In the genomic region with DNA sequence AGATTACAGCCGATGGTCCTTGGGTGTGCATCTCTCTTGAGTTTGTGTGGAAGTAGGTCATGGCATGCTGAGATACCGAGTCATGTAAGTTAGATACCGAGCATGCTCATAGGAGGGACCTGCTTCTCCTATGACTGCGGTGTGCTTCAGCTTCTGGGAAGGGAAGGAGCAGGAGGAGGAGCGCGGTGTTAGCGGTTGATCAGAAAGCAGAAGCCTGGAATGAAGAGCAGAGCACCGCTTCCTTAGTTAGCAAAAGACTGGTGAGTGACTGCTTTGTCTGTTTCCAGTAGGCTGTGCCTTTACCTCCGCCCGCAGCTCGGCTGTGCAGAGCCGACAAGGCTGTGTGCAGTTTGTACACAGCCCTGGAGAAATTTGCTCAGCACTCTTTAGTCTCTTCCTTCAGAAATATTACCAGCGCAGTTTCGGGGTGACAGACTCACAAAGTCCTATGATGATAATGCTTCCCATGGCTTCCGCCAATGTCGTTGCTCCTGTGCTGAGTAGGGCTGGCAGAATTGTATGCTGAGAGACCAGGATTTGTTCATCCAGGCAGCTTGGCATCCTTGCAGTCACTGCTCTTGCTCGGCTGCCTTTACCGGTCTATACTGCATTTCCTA, we compare ENCODE assay signal across 8 mouse cellular contexts.
DNase-seq lines count a peak whose midpoint lies in the region; ATAC-seq and TF ChIP-seq lines count a peak whose summit lies in the region.

No protein-coding gene starts in this region.

- H3K9ac ChIP-seq in kidney, postnatal 0 days (ENCODE audit: low read depth, low read length): peak overlapping the region; percentile 28; the same call in 1 of the 2 replicates
- H3K9ac ChIP-seq in heart, postnatal 0 days (replicated peaks; ENCODE audit: low read depth, low read length): peak overlapping the region; percentile 33
- no peak overlapping the region for H3K9ac ChIP-seq in neural tube, embryonic 15.5 days (replicated peaks)

- H3K9me3 ChIP-seq in kidney, postnatal 0 days (replicated peaks; ENCODE audit: low read length): no peaks in the 10 kb centered on the region
- H3K9me3 ChIP-seq in heart, postnatal 0 days (replicated peaks; ENCODE audit: control insufficient read depth, low read length): no peaks in the 10 kb centered on the region
- no peaks in the 10 kb centered on the region for H3K9me3 ChIP-seq in neural tube, embryonic 15.5 days (replicated peaks)

- no peak overlapping the region for H3K4me2 ChIP-seq in kidney, postnatal 0 days (ENCODE audit: low read length)
- H3K4me2 ChIP-seq in heart, postnatal 0 days (ENCODE audit: low read depth, low read length): peak overlapping the region; percentile 52
- peak overlapping the region; percentile 29 for H3K4me2 ChIP-seq in neural tube, embryonic 15.5 days

- no peak for DNase-seq in kidney, postnatal 0 days (ENCODE audit: low spot score)
- no peak for DNase-seq in kidney, adult 2 months
- DNase-seq in cerebellum, adult 11-12 months: peak; percentile 75
- no peak for DNase-seq in heart, postnatal 0 days (ENCODE audit: low spot score)
- no peak for DNase-seq in ovary, postnatal 14 days (ENCODE audit: low spot score)
- DNase-seq in gastrocnemius, postnatal 14 days: no peak

- no peaks in the 10 kb centered on the region for H3K36me3 ChIP-seq in kidney, postnatal 0 days (ENCODE audit: insufficient read depth, low read length)
- no peaks in the 10 kb centered on the region for H3K36me3 ChIP-seq in kidney, adult 2 months (ENCODE audit: control insufficient read depth, insufficient read depth, low read length)
- no peaks in the 10 kb centered on the region for H3K36me3 ChIP-seq in heart, postnatal 0 days (replicated peaks; ENCODE audit: control insufficient read depth, insufficient read depth, low read length)
- H3K36me3 ChIP-seq in neural tube, embryonic 15.5 days: no peaks in the 10 kb centered on the region

- ATAC-seq in kidney, postnatal 0 days (replicated peaks; ENCODE audit: low FRiP score, low read depth): no peak
- peak; percentile 36 for ATAC-seq in heart, postnatal 0 days (ENCODE audit: insufficient read depth, low read depth)
- peak; percentile 39; the same call in 1 of the 2 replicates for ATAC-seq in neural tube, embryonic 15.5 days (ENCODE audit: low FRiP score)
- ATAC-seq in activated CD4-positive, CD25-positive, alpha-beta regulatory T cell, adult 4 months: no peak

- H3K27ac ChIP-seq in kidney, postnatal 0 days: no peak overlapping the region
- no peak overlapping the region for H3K27ac ChIP-seq in kidney, adult 2 months (ENCODE audit: insufficient read depth, low read depth, low read length)
- H3K27ac ChIP-seq in heart, postnatal 0 days (ENCODE audit: low read depth): peak overlapping the region; percentile 65
- H3K27ac ChIP-seq in neural tube, embryonic 15.5 days (replicated peaks): peak overlapping the region; percentile 69

- no peaks in the 10 kb centered on the region for H3K27me3 ChIP-seq in kidney, postnatal 0 days (ENCODE audit: insufficient read depth, low read length)
- no peaks in the 10 kb centered on the region for H3K27me3 ChIP-seq in kidney, adult 2 months (replicated peaks; ENCODE audit: control insufficient read depth, insufficient read depth, low read length)
- H3K27me3 ChIP-seq in heart, postnatal 0 days (ENCODE audit: control insufficient read depth, insufficient read depth, low read length): no peaks in the 10 kb centered on the region
- no peaks in the 10 kb centered on the region for H3K27me3 ChIP-seq in neural tube, embryonic 15.5 days (replicated peaks)

- no peak for TF ChIP-seq EP300 in heart, postnatal 0 days (IDR thresholded peaks at IDR 0.05; ENCODE audit: low read depth)

- no peak overlapping the region for H3K4me3 ChIP-seq in kidney, postnatal 0 days (replicated peaks; ENCODE audit: low read depth, low read length)
- no peak overlapping the region for H3K4me3 ChIP-seq in kidney, adult 2 months (ENCODE audit: insufficient read depth, low read depth, low read length)
- H3K4me3 ChIP-seq in heart, postnatal 0 days (ENCODE audit: low read depth, low read length): peak overlapping the region; percentile 30
- H3K4me3 ChIP-seq in neural tube, embryonic 15.5 days (replicated peaks): no peak overlapping the region

- TF ChIP-seq CTCF in kidney, postnatal 0 days (IDR thresholded peaks at IDR 0.05; ENCODE audit: low read depth): no peak
- TF ChIP-seq CTCF in kidney, adult 2 months (conservative IDR thresholded peaks at IDR 0.05; ENCODE audit: insufficient read depth, insufficient read length, low read depth, low read length): no peak
- no peak for TF ChIP-seq CTCF in heart, postnatal 0 days (IDR thresholded peaks at IDR 0.05; ENCODE audit: low read depth)

- intact Hi-C loops in gastrocnemius, postnatal 14 days (cut with DNase I; ENCODE audit: low total_unique reads): no loop called here

- TF ChIP-seq POLR2A in kidney, adult 2 months (IDR thresholded peaks at IDR 0.05; ENCODE audit: low read depth, low read length): no peak

- WGBS in kidney, postnatal 0 days: 82% methylated on average over 18 of the region's 18 CpGs
- 72% methylated on average over 18 of the region's 18 CpGs for WGBS in kidney, adult 2 months
- WGBS in heart, postnatal 0 days: 52% methylated on average over 18 of the region's 18 CpGs
- 73% methylated on average over 18 of the region's 18 CpGs for WGBS in neural tube, embryonic 15.5 days

- H3K4me1 ChIP-seq in kidney, postnatal 0 days (replicated peaks; ENCODE audit: insufficient read depth, low read length): 0 out of 2 replicates have a peak, but pooled peaks cover 8% of the 10 kb centered on the region
- H3K4me1 ChIP-seq in kidney, adult 2 months (ENCODE audit: control insufficient read depth, insufficient read depth, low read length): no peaks in the 10 kb centered on the region
- peaks cover 12% of the 10 kb centered on the region; the same call in 1 of the 2 replicates for H3K4me1 ChIP-seq in heart, postnatal 0 days (ENCODE audit: control insufficient read depth, insufficient read depth)
- peaks cover 19% of the 10 kb centered on the region for H3K4me1 ChIP-seq in neural tube, embryonic 15.5 days

Comparison
In these comparisons a context has a peak if more than half of its experiments do, and no peak if none do; other contexts are left out.
1. ATAC-seq: peak in heart, postnatal 0 days (single experiment) and neural tube, embryonic 15.5 days (single experiment); none in kidney, postnatal 0 days (single experiment) and activated CD4-positive, CD25-positive, alpha-beta regulatory T cell, adult 4 months (single experiment).
2. H3K27ac ChIP-seq: peak in heart, postnatal 0 days (single experiment) and neural tube, embryonic 15.5 days (single experiment); none in kidney, postnatal 0 days (single experiment) and kidney, adult 2 months (single experiment).